Mouse (Mus musculus): ENCODE data around the gene Ldlr. TPM values are rescaled to one million over a fixed set of nuclear protein-coding genes. Genes with fewer than 3 reads are reported as not detected.
A peak's percentile ranks its signal among the peaks of the same experiment; 100 is the strongest.
"Not testable (repeated sequence)": the region's sequence is repeated elsewhere in the genome, so short reads cannot be mapped to it uniquely, and the experiment has no call there.

Gene Ldlr
- total RNA-seq, 2 experiments from 2014 or later = 2.4 to 3.5 TPM

- DNase-seq = peak; percentile 86 to 89
- intact Hi-C loops (cut with DNase I) = loop anchor here (5.0 kb wide), 1 partner anchor 118 kb away; no protein-coding TSS in a partner anchor
Measured at GRCm38 (mm10) chr9:21754003-21754402, 30.7 kb downstream of the Ldlr start.

GRCm38 (mm10) chr9:21754516-21755321, 31.4 kb downstream of the Ldlr start:
- DNase-seq = no peak
- intact Hi-C loops (cut with DNase I) = loop anchor here (5.0 kb wide), 1 partner anchor 118 kb away; no protein-coding TSS in a partner anchor

- intact Hi-C loops (cut with DNase I) = no loop called here
- DNase-seq = no peak
Measured at GRCm38 (mm10) chr9:21758576-21759529, 35.6 kb downstream of the Ldlr start.

- intact Hi-C loops (cut with DNase I) = no loop called here
- no peak for DNase-seq
Measured at GRCm38 (mm10) chr9:21759718-21760117, 36.4 kb downstream of the Ldlr start.

- intact Hi-C loops (cut with DNase I) = no loop called here
- peak; percentile 90 to 92 for DNase-seq
Measured at GRCm38 (mm10) chr9:21760155-21761088, 37.1 kb downstream of the Ldlr start, which contains the start of gene Spc24. Spc24 (minus strand) TSS chr9:21760303.

GRCm38 (mm10) chr9:21762135-21762534, 38.9 kb downstream of the Ldlr start:
- intact Hi-C loops (cut with DNase I) = no loop called here
- DNase-seq = no peak

- DNase-seq = no peak
- intact Hi-C loops (cut with DNase I) = no loop called here
Measured at GRCm38 (mm10) chr9:21764084-21764999, 41.1 kb downstream of the Ldlr start.

- intact Hi-C loops (cut with DNase I) = no loop called here
Measured at GRCm38 (mm10) chr9:21767896-21768295, 44.6 kb downstream of the Ldlr start.

GRCm38 (mm10) chr9:21768511-21769411, 45.5 kb downstream of the Ldlr start:
- DNase-seq = peak; percentile 41 to 44
- intact Hi-C loops (cut with DNase I) = no loop called here

More at GRCm38 (mm10) chr9:21767896-21768295, 44.6 kb downstream of the Ldlr start:
- DNase-seq = peak in 1 of 2 experiments; percentile 62

- intact Hi-C loops (cut with DNase I) = no loop called here
- DNase-seq = no peak
Measured at GRCm38 (mm10) chr9:21769558-21770183, 46.4 kb downstream of the Ldlr start.

- DNase-seq; intact Hi-C loops (cut with DNase I): not testable (repeated sequence)
Measured at GRCm38 (mm10) chr9:21773396-21773795, 50.1 kb downstream of the Ldlr start.

- no peak for DNase-seq
- intact Hi-C loops (cut with DNase I) = no loop called here
Measured at GRCm38 (mm10) chr9:21774353-21774752, 51.1 kb downstream of the Ldlr start.

GRCm38 (mm10) chr9:21777726-21778125, 54.4 kb downstream of the Ldlr start:
- intact Hi-C loops (cut with DNase I) = no loop called here
- DNase-seq = no peak

GRCm38 (mm10) chr9:21781657-21782468, 58.6 kb downstream of the Ldlr start:
- intact Hi-C loops (cut with DNase I) = no loop called here
- peak in 1 of 2 experiments; percentile 53 for DNase-seq

GRCm38 (mm10) chr9:21784517-21785307, 61.4 kb downstream of the Ldlr start:
- no peak for DNase-seq
- intact Hi-C loops (cut with DNase I) = no loop called here

- intact Hi-C loops (cut with DNase I); DNase-seq: not testable (repeated sequence)
Measured at GRCm38 (mm10) chr9:21786309-21786708, 63.0 kb downstream of the Ldlr start.

Measured in gastrocnemius, postnatal 36 days (tissue).